Mouse (Mus musculus): ENCODE measurements around the gene Ubl7.

- TF ChIP-seq GATA1 (IDR thresholded peaks at IDR 0.05; ENCODE audit: low read length) (no peak), TAL1 (IDR thresholded peaks at IDR 0.05; ENCODE audit: low read length) (no peak)
Measured at GRCm38 (mm10) chr9:57901601-57902000, 9.2 kb upstream of the Ubl7 start.
